Mouse (Mus musculus) MEL (cell line): ENCODE data around the gene Paqr6. TPM values are rescaled to one million over a fixed set of nuclear protein-coding genes. Genes with fewer than 3 reads are reported as not detected.

ENCODE experiments used
- DNase-seq: peaks from one replicate; pipeline ENCODE4 v3.0.0; 2011; ENCODE audit warnings: low read depth, low spot score
- H3K27ac ChIP-seq: 2 replicates; pipeline ENCODE4 v1.5.1; 2012; ENCODE audit warnings: low read depth, mild to moderate bottlenecking, control low read depth, low read length, moderate library complexity; ENCODE audit not compliant: control insufficient read depth
- H3K27me3 ChIP-seq, 2 experiments: fragments of 150-350 bp in 1 of 2; sonication (generic) in 1 of 2; 2 replicates each; pipeline ENCODE4 v1.6.1; 2012; ENCODE audit warnings: low read length in 2 of 2, mild to moderate bottlenecking in 2 of 2, improper control_type of control experiment in 1 of 2, moderate library complexity in 1 of 2; ENCODE audit not compliant: insufficient read depth in 2 of 2, control insufficient read depth in 1 of 2
- H3K36me3 ChIP-seq, 2 experiments: 2 replicates each; pipeline ENCODE4 v1.6.1; 2012 to 2014; ENCODE audit warnings: low read length in 2 of 2, improper control_type of control experiment in 1 of 2, inconsistent platforms in 1 of 2, mild to moderate bottlenecking in 1 of 2; ENCODE audit not compliant: insufficient read depth in 2 of 2, control insufficient read depth in 1 of 2
- H3K4me1 ChIP-seq, 2 experiments: fragments of 150-350 bp in 1 of 2; sonication (generic) in 1 of 2; 2 replicates each; pipeline ENCODE4 v1.6.1; 2012; ENCODE audit warnings: low read length in 2 of 2, improper control_type of control experiment in 1 of 2, mild to moderate bottlenecking in 1 of 2; ENCODE audit not compliant: insufficient read depth in 2 of 2, control insufficient read depth in 1 of 2
- H3K4me3 ChIP-seq, 2 experiments: fragments of 150-350 bp in 1 of 2; sonication (generic) in 1 of 2; 2 replicates each; pipeline ENCODE4 v1.5.1; 2012; ENCODE audit warnings: low read depth in 2 of 2, low read length in 2 of 2, mild to moderate bottlenecking in 2 of 2, moderate library complexity in 2 of 2, control low read depth in 1 of 2, improper control_type of control experiment in 1 of 2; ENCODE audit not compliant: control insufficient read depth in 1 of 2, insufficient read depth in 1 of 2
- H3K79me2 ChIP-seq: 2 replicates; pipeline ENCODE4 v1.6.1; 2012; ENCODE audit warnings: mild to moderate bottlenecking, low read length, moderate library complexity; ENCODE audit not compliant: control insufficient read depth, poor library complexity, insufficient read depth
- H3K9ac ChIP-seq: 2 replicates; pipeline ENCODE4 v1.6.1; 2012; ENCODE audit warnings: low read depth, mild to moderate bottlenecking, control low read depth, low read length, moderate library complexity; ENCODE audit not compliant: control insufficient read depth, poor library complexity, severe bottlenecking
- H3K9me3 ChIP-seq: fragments of 150-350 bp; sonication (generic); replicated peaks from 2 replicates; pipeline ENCODE4 v1.6.1; 2012; ENCODE audit warnings: mild to moderate bottlenecking, low read length, improper control_type of control experiment, moderate library complexity; ENCODE audit not compliant: insufficient read depth
- BHLHE40 ChIP-seq: IDR thresholded peaks from 2 replicates; pipeline ENCODE4 v1.6.1; 2012; ENCODE audit warnings: low read depth, mild to moderate bottlenecking, inconsistent platforms, low read length, improper control_type of control experiment, borderline replicate concordance
- CHD1 ChIP-seq: IDR thresholded peaks from 2 replicates; pipeline ENCODE4 v1.6.1; 2012; ENCODE audit warnings: low read depth, mild to moderate bottlenecking, inconsistent platforms, low read length, improper control_type of control experiment
- CHD2 ChIP-seq: IDR thresholded peaks from 2 replicates; pipeline ENCODE4 v1.6.1; 2011; ENCODE audit warnings: low read length, improper control_type of control experiment
- CTCF ChIP-seq, 3 experiments: IDR thresholded peaks in 2 of 3; conservative IDR thresholded peaks in 1 of 3; 2 replicates each; pipeline ENCODE4 v1.5.1; 2011 to 2012; ENCODE audit warnings: low read length in 3 of 3, low read depth in 2 of 3, mild to moderate bottlenecking in 2 of 3, improper control_type of control experiment in 1 of 3, inconsistent platforms in 1 of 3, mixed read lengths in 1 of 3, moderate library complexity in 1 of 3; ENCODE audit not compliant: control insufficient read depth in 1 of 3, insufficient read depth in 1 of 3, poor library complexity in 1 of 3, severe bottlenecking in 1 of 3
- E2F4 ChIP-seq: IDR thresholded peaks from 2 replicates; pipeline ENCODE4 v1.6.1; 2011; ENCODE audit warnings: low read depth, low read length, improper control_type of control experiment, borderline replicate concordance
- ELF1 ChIP-seq: IDR thresholded peaks from 2 replicates; pipeline ENCODE4 v1.6.1; 2014; ENCODE audit warnings: low read depth, mild to moderate bottlenecking, inconsistent platforms, low read length, improper control_type of control experiment, moderate library complexity
- EP300 ChIP-seq, 2 experiments: IDR thresholded peaks; 2 replicates each; pipeline ENCODE4 v1.6.1; 2011; ENCODE audit warnings: improper control_type of control experiment in 2 of 2, low read length in 2 of 2, low read depth in 1 of 2, mild to moderate bottlenecking in 1 of 2
- GABPA ChIP-seq: IDR thresholded peaks from 2 replicates; pipeline ENCODE4 v1.6.1; 2012; ENCODE audit warnings: low read depth, mild to moderate bottlenecking, inconsistent platforms, low read length, improper control_type of control experiment, moderate library complexity
- GATA1 ChIP-seq: IDR thresholded peaks from 2 replicates; pipeline ENCODE4 v1.6.1; 2011; ENCODE audit warnings: low read depth, low read length, improper control_type of control experiment
- HCFC1 ChIP-seq: IDR thresholded peaks from 2 replicates; pipeline ENCODE4 v1.6.1; 2012; ENCODE audit warnings: low read depth, mild to moderate bottlenecking, inconsistent platforms, low read length, improper control_type of control experiment, moderate library complexity
- MAX ChIP-seq: IDR thresholded peaks from 2 replicates; pipeline ENCODE4 v1.6.1; 2011; ENCODE audit warnings: low read length, improper control_type of control experiment
- MAZ ChIP-seq: IDR thresholded peaks from 2 replicates; pipeline ENCODE4 v1.6.1; 2012; ENCODE audit warnings: low read depth, mild to moderate bottlenecking, inconsistent platforms, low read length, improper control_type of control experiment
- MEF2A ChIP-seq: IDR thresholded peaks from 2 replicates; pipeline ENCODE4 v1.6.1; 2014; ENCODE audit warnings: low read depth, mild to moderate bottlenecking, inconsistent platforms, low read length, improper control_type of control experiment; ENCODE audit not compliant: poor library complexity, insufficient replicate concordance, severe bottlenecking; ENCODE audit errors: extremely low read depth
- MXI1 ChIP-seq: IDR thresholded peaks from 2 replicates; pipeline ENCODE4 v1.6.1; 2011; ENCODE audit warnings: mild to moderate bottlenecking, low read depth, low read length, improper control_type of control experiment
- MYB ChIP-seq: IDR thresholded peaks from 2 replicates; pipeline ENCODE4 v1.6.1; 2011; ENCODE audit warnings: mild to moderate bottlenecking, low read depth, low read length, improper control_type of control experiment
- MYC ChIP-seq: IDR thresholded peaks from 2 replicates; pipeline ENCODE4 v1.6.1; 2011; ENCODE audit warnings: low read depth, mild to moderate bottlenecking, low read length, improper control_type of control experiment, moderate library complexity
- NRF1 ChIP-seq: IDR thresholded peaks from 2 replicates; pipeline ENCODE4 v1.6.1; 2014; ENCODE audit warnings: low read depth, mild to moderate bottlenecking, inconsistent platforms, low read length, improper control_type of control experiment, moderate library complexity; ENCODE audit not compliant: poor library complexity, insufficient read depth, severe bottlenecking
- POLR2A ChIP-seq, 2 experiments: IDR thresholded peaks; 2 replicates each; pipeline ENCODE4 v1.6.1; 2011 to 2012; ENCODE audit warnings: low read length in 2 of 2, mild to moderate bottlenecking in 2 of 2, control low read depth in 1 of 2, improper control_type of control experiment in 1 of 2, low read depth in 1 of 2, moderate library complexity in 1 of 2; ENCODE audit not compliant: control insufficient read depth in 1 of 2, insufficient read depth in 1 of 2, poor library complexity in 1 of 2
- POLR2AphosphoS2 ChIP-seq: IDR thresholded peaks from 2 replicates; pipeline ENCODE4 v1.6.1; 2011; ENCODE audit warnings: low read length, improper control_type of control experiment
- POLR2AphosphoS5 ChIP-seq: IDR thresholded peaks from 2 replicates; pipeline ENCODE4 v1.6.1; 2012; ENCODE audit warnings: low read depth, borderline replicate concordance, mild to moderate bottlenecking, inconsistent platforms, low read length, moderate library complexity, mixed read lengths
- RCOR1 ChIP-seq: IDR thresholded peaks from 2 replicates; pipeline ENCODE4 v1.6.1; 2012; ENCODE audit warnings: low read depth, mild to moderate bottlenecking, inconsistent platforms, low read length, improper control_type of control experiment
- SIN3A ChIP-seq: IDR thresholded peaks from 2 replicates; pipeline ENCODE4 v1.6.1; 2012; ENCODE audit warnings: low read length, improper control_type of control experiment, inconsistent platforms
- SMC3 ChIP-seq: IDR thresholded peaks from 2 replicates; pipeline ENCODE4 v1.6.1; 2011; ENCODE audit warnings: low read depth, low read length, improper control_type of control experiment
- TAL1 ChIP-seq: IDR thresholded peaks from 2 replicates; pipeline ENCODE4 v1.6.1; 2012; ENCODE audit warnings: mild to moderate bottlenecking, inconsistent platforms, low read length, moderate library complexity, mixed read lengths
- TBP ChIP-seq: IDR thresholded peaks from 2 replicates; pipeline ENCODE4 v1.8.0; 2011; ENCODE audit warnings: low read depth, low read length, improper control_type of control experiment
- TCF12 ChIP-seq: IDR thresholded peaks from 2 replicates; pipeline ENCODE4 v1.6.1; 2014; ENCODE audit warnings: low read depth, mild to moderate bottlenecking, inconsistent platforms, low read length, improper control_type of control experiment, moderate library complexity
- UBTF ChIP-seq: IDR thresholded peaks from 2 replicates; pipeline ENCODE4 v1.6.1; 2012; ENCODE audit warnings: low read depth, mild to moderate bottlenecking, inconsistent platforms, low read length, improper control_type of control experiment, moderate library complexity, borderline replicate concordance; ENCODE audit not compliant: insufficient read depth
- USF1 ChIP-seq: IDR thresholded peaks from 2 replicates; pipeline ENCODE4 v1.6.1; 2014; ENCODE audit warnings: low read depth, mild to moderate bottlenecking, inconsistent platforms, low read length, improper control_type of control experiment, moderate library complexity
- ZC3H11A ChIP-seq: IDR thresholded peaks from 2 replicates; pipeline ENCODE4 v1.6.1; 2012; ENCODE audit warnings: low read depth, mild to moderate bottlenecking, inconsistent platforms, low read length, improper control_type of control experiment
- ZKSCAN1 ChIP-seq: IDR thresholded peaks from 2 replicates; pipeline ENCODE4 v1.6.1; 2012; ENCODE audit warnings: low read depth, mild to moderate bottlenecking, inconsistent platforms, low read length, improper control_type of control experiment, moderate library complexity
- ZMIZ1 ChIP-seq: IDR thresholded peaks from 2 replicates; pipeline ENCODE4 v1.6.1; 2012; ENCODE audit warnings: low read depth, mild to moderate bottlenecking, inconsistent platforms, low read length, improper control_type of control experiment, moderate library complexity
- polyA plus RNA-seq, 2 experiments: library from polyadenylated mRNA; stranded (reverse) in 1 of 2; unstranded in 1 of 2; fragments of >175 nt in 1 of 2; fragments of >200 nt in 1 of 2; gene quantifications; 2 replicates each; pipeline versions ENCODE4 v1.2.1 to v1.2.4; 2012; ENCODE audit warnings: low replicate concordance in 2 of 2, low read depth in 1 of 2; ENCODE audit not compliant: insufficient read length in 2 of 2, insufficient read depth in 1 of 2, missing spikeins in 1 of 2
- total RNA-seq: library from RNA; depleted of rRNA; stranded (reverse); fragments of 300-350 nt; gene quantifications from 2 replicates; pipeline ENCODE4 v1.2.3, GENCODE M21; 2012

Paqr6 gene
- total and polyA plus RNA-seq, 3 experiments: 0.11 TPM; not detected in 2

GRCm38 (mm10) chr3:88335436-88336053 lies 28.8 kb upstream of the Paqr6 start (continued):
- TF ChIP-seq USF1: peak; percentile 16; the same call in 1 of the 2 replicates
- no peak for TF ChIP-seq TBP
- peak; percentile 33; the same call in 1 of the 2 replicates for TF ChIP-seq MYB

GRCm38 (mm10) chr3:88336058-88337013 lies 28.0 kb upstream of the Paqr6 start, which contains the start of the genes Tmem79 and Smg5:
Gene Tmem79 (minus strand): TSS chr3:88336148.
Gene Smg5 (plus strand): TSS chr3:88336260.
- Histone ChIP-seq H3K27me3 (no peaks in the 10 kb centered on the region), H3K79me2 (peaks cover 33% of the 10 kb centered on the region), H3K4me3 (peak within 1 kb of the TSS; percentile 70 to 81), H3K9me3 (no peaks in the 10 kb centered on the region), H3K9ac (peak within 1 kb of the TSS; percentile 89), H3K27ac (peak within 1 kb of the TSS; percentile 93), H3K4me1 (peaks cover 3 to 27% of the 10 kb centered on the region in 2 experiments; a peak in 3 of 4 replicates), H3K36me3 (peaks cover 0 to 28% of the 10 kb centered on the region in 2 experiments; a peak in 2 of 4 replicates)
- DNase-seq: peak; percentile 99
- TF ChIP-seq GABPA (no peak), RCOR1 (0 out of 2 replicates have a peak, but pooled peaks have one; percentile 6), MAX (peak; percentile 2; the same call in 1 of the 2 replicates), MXI1 (peak; percentile 96), POLR2AphosphoS5 (peak; percentile 96), HCFC1 (peak; percentile 88), MAZ (no peak; the same call in 1 of the 2 replicates), POLR2AphosphoS2 (peak; percentile 100), MEF2A (no peak), CHD1 (0 out of 2 replicates have a peak, but pooled peaks have one; percentile 46), GATA1 (no peak), TAL1 (no peak), ELF1 (peak; percentile 74), ZC3H11A (no peak), SMC3 (no peak), TCF12 (peak; percentile 84), EP300 (IDR thresholded peaks at IDR 0.05; ENCODE audit: low read depth in 1 of 2, low read length in 2 of 2) (peak in 1 of 2 experiments; percentile 20; a peak in 1 of 4 replicates), SIN3A (peak; percentile 92), CHD2 (peak; percentile 98), MYC (no peak; the same call in 1 of the 2 replicates), E2F4 (no peak), POLR2A (IDR thresholded peaks at IDR 0.05; ENCODE audit: control insufficient read depth in 1 of 2, insufficient read depth in 1 of 2, low read depth in 1 of 2, low read length in 2 of 2, poor library complexity in 1 of 2) (peak; percentile 100), BHLHE40 (no peak), NRF1 (no peak), TBP (peak; percentile 96), USF1 (0 out of 2 replicates have a peak, but pooled peaks have one; percentile 15), CTCF (IDR thresholded peaks at IDR 0.05 in 2 of 3, conservative IDR thresholded peaks at IDR 0.05 in 1 of 3; ENCODE audit: control insufficient read depth in 1 of 3, insufficient read depth in 1 of 3, low read depth in 2 of 3, low read length in 3 of 3, poor library complexity in 1 of 3, severe bottlenecking in 1 of 3) (no peak), ZKSCAN1 (no peak), ZMIZ1 (peak; percentile 99), UBTF (no peak)
